Mouse (Mus musculus) kidney, embryonic 16.5 days (tissue): ENCODE results near the gene Atg4d. TPM values are rescaled to one million over a fixed set of nuclear protein-coding genes. Genes with fewer than 3 reads are reported as not detected.

Source experiments
- ATAC-seq: fragments of 200-750 bp; cut with Nextera tagmentation; 2 replicates; pipeline ENCODE4 v1.8.0; 2017; ENCODE audit warnings: moderate TSS enrichment; ENCODE audit not compliant: low FRiP score, low TSS enrichment
- H3K27ac ChIP-seq: fragments of 300-500 bp; sonication (generic); 2 replicates; pipeline ENCODE4 v1.5.1; 2014; ENCODE audit warnings: low read length
- H3K27me3 ChIP-seq: fragments of 300-500 bp; sonication (generic); 2 replicates; pipeline ENCODE4 v1.6.1; 2014; ENCODE audit warnings: low read length, control low read depth, mixed read lengths; ENCODE audit not compliant: insufficient read depth
- H3K36me3 ChIP-seq: fragments of 300-500 bp; sonication (generic); 2 replicates; pipeline ENCODE4 v1.6.1; 2014; ENCODE audit warnings: low read length, control low read depth, mixed read lengths; ENCODE audit not compliant: insufficient read depth
- H3K4me1 ChIP-seq: fragments of 300-500 bp; sonication (generic); 2 replicates; pipeline ENCODE4 v1.6.1; 2014; ENCODE audit warnings: low read length, control low read depth, mixed read lengths; ENCODE audit not compliant: insufficient read depth
- H3K4me2 ChIP-seq: fragments of 300-500 bp; sonication (generic); replicated peaks from 2 replicates; pipeline ENCODE4 v1.6.1; 2014; ENCODE audit warnings: low read depth, low read length
- H3K4me3 ChIP-seq: fragments of 300-500 bp; sonication (generic); 2 replicates; pipeline ENCODE4 v1.5.1; 2014; ENCODE audit warnings: mild to moderate bottlenecking, low read length
- H3K9ac ChIP-seq: fragments of 300-500 bp; sonication (generic); replicated peaks from 2 replicates; pipeline ENCODE4 v1.6.1; 2014; ENCODE audit warnings: low read length
- H3K9me3 ChIP-seq: fragments of 300-500 bp; sonication (generic); 2 replicates; pipeline ENCODE4 v1.6.1; 2016; ENCODE audit warnings: low read length, control low read depth
- WGBS: fragments of 180-500 bp; shearing (Covaris S2); extraction: QIAGEN DNeasy Blood & Tissue Kit; methylation state at CpG from one replicate; pipeline ENCODE4 v1.1.7; 2014; 5-methylcytosine and 5-hydroxymethylcytosine counted together
- polyA plus RNA-seq: library from polyadenylated mRNA; unstranded; fragments of >200 nt; fragmentation: Nextera tagmentation; extraction: Ambion mirVana; gene quantifications from 2 replicates; pipeline ENCODE4 v1.2.1, GENCODE M21; 2015

Atg4d gene
- polyA plus RNA-seq, 1 experiment from 2014 or later = 64.1 TPM

DNA sequence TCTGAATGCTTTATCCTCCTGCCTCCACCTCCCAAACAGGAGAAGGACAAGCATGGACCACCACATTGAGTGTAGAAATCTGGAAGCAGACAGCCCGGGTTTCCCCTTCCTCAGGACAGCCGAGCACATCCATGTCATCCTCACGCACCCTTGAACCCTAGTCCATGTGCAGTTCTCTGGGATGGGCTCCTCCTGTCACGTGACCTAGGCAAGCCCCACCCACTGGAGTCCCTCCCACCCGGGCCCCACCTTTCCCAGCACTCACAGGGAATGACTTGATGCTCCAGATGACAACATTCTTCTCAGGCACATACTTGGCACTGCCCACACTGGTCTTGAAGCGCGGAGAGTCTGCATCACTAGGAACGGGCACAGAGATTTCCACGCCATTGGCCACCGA lies 33.9 kb downstream of the Atg4d start:
- H3K9me3 ChIP-seq = no peaks in the 10 kb centered on the region
- no peak overlapping the region for H3K4me2 ChIP-seq
- ATAC-seq = 0 out of 2 replicates have a peak, but pooled peaks have one; percentile 39
- H3K4me1 ChIP-seq = no peaks in the 10 kb centered on the region
- H3K4me3 ChIP-seq = no peak overlapping the region
- 82% methylated on average over 10 of the region's 10 CpGs for WGBS
- H3K9ac ChIP-seq = no peak overlapping the region
- no peak overlapping the region for H3K27ac ChIP-seq
- H3K27me3 ChIP-seq = no peaks in the 10 kb centered on the region
- H3K36me3 ChIP-seq = 0 out of 2 replicates have a peak, but pooled peaks cover 4% of the 10 kb centered on the region

GRCm38 (mm10) chr9:21305065-21305464 lies 40.0 kb downstream of the Atg4d start:
- no peak overlapping the region for H3K4me2 ChIP-seq
- WGBS = 69% methylated on average over 7 of the region's 7 CpGs
- no peak overlapping the region for H3K9ac ChIP-seq
- no peak for ATAC-seq
- 0 out of 2 replicates have a peak, but pooled peaks cover 4% of the 10 kb centered on the region for H3K4me1 ChIP-seq
- no peaks in the 10 kb centered on the region for H3K36me3 ChIP-seq
- no peak overlapping the region for H3K27ac ChIP-seq
- no peak overlapping the region for H3K4me3 ChIP-seq
- no peaks in the 10 kb centered on the region for H3K27me3 ChIP-seq
- no peaks in the 10 kb centered on the region for H3K9me3 ChIP-seq

- H3K27ac ChIP-seq = no peak overlapping the region
- H3K9ac ChIP-seq = no peak overlapping the region
- WGBS = 46% methylated on average over 15 of the region's 15 CpGs
- peak; percentile 70 for ATAC-seq
- no peaks in the 10 kb centered on the region for H3K9me3 ChIP-seq
- H3K4me3 ChIP-seq = no peak overlapping the region
- peak overlapping the region; percentile 4 for H3K4me2 ChIP-seq
- no peaks in the 10 kb centered on the region for H3K36me3 ChIP-seq
- 0 out of 2 replicates have a peak, but pooled peaks cover 4% of the 10 kb centered on the region for H3K4me1 ChIP-seq
- H3K27me3 ChIP-seq = peaks cover 10% of the 10 kb centered on the region
Observed at GRCm38 (mm10) chr9:21309150-21309741, 44.2 kb downstream of the Atg4d start.

GRCm38 (mm10) chr9:21311695-21312094 lies 46.6 kb downstream of the Atg4d start:
- Histone ChIP-seq H3K27ac (no peak overlapping the region), H3K36me3 (no peaks in the 10 kb centered on the region), H3K4me3 (peak overlapping the region; percentile 46), H3K27me3 (peaks cover 10% of the 10 kb centered on the region), H3K9ac (peak overlapping the region; percentile 48), H3K4me2 (peak overlapping the region; percentile 46), H3K4me1 (0 out of 2 replicates have a peak, but pooled peaks cover 4% of the 10 kb centered on the region), H3K9me3 (no peaks in the 10 kb centered on the region)
- WGBS = 28% methylated on average over 7 of the region's 7 CpGs
- no peak for ATAC-seq

DNA sequence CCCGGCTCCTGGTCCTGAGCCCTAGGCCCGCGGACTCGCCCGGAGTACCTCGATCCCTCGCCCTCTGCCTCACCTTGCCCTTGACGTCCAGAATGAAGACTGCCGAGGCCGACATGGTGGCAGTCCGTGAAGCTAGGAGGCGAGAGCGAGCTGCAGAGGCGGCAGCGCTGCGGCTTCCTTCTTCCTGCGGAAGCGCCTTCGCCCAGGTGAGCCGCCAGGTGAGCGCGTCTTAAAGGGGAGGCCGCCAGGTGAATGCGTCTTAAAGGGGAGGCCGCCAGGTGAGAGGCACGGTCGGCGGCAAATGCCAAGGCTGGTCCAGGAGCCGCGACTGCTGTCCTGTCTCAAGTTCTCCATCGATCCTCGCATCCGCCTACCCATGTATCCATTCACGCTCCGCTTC lies 47.0 kb downstream of the Atg4d start, which contains the start of gene Ap1m2:
TSS of gene Ap1m2 (minus strand) at position 204 of the 400 bp plus-strand sequence.
- Histone ChIP-seq H3K27me3 (peaks cover 10% of the 10 kb centered on the region), H3K9ac (peak within 1 kb of the TSS; percentile 48), H3K27ac (no peak within 1 kb of the TSS), H3K4me2 (peak within 1 kb of the TSS; percentile 46), H3K9me3 (no peaks in the 10 kb centered on the region), H3K4me3 (peak within 1 kb of the TSS; percentile 46), H3K4me1 (0 out of 2 replicates have a peak, but pooled peaks cover 4% of the 10 kb centered on the region), H3K36me3 (no peaks in the 10 kb centered on the region)
- 9% methylated on average over 32 of the region's 35 CpGs for WGBS
- ATAC-seq = no peak

- H3K4me3 ChIP-seq = no peak overlapping the region
- H3K36me3 ChIP-seq = no peaks in the 10 kb centered on the region
- peaks cover 10% of the 10 kb centered on the region for H3K27me3 ChIP-seq
- H3K9ac ChIP-seq = no peak overlapping the region
- H3K4me1 ChIP-seq = 0 out of 2 replicates have a peak, but pooled peaks cover 4% of the 10 kb centered on the region
- WGBS = 7% methylated on average over 11 of the region's 11 CpGs
- ATAC-seq = peak; percentile 65; the same call in 1 of the 2 replicates
- H3K4me2 ChIP-seq = no peak overlapping the region
- no peak overlapping the region for H3K27ac ChIP-seq
- H3K9me3 ChIP-seq = no peaks in the 10 kb centered on the region
Observed at GRCm38 (mm10) chr9:21313394-21313793, 48.3 kb downstream of the Atg4d start.

DNA sequence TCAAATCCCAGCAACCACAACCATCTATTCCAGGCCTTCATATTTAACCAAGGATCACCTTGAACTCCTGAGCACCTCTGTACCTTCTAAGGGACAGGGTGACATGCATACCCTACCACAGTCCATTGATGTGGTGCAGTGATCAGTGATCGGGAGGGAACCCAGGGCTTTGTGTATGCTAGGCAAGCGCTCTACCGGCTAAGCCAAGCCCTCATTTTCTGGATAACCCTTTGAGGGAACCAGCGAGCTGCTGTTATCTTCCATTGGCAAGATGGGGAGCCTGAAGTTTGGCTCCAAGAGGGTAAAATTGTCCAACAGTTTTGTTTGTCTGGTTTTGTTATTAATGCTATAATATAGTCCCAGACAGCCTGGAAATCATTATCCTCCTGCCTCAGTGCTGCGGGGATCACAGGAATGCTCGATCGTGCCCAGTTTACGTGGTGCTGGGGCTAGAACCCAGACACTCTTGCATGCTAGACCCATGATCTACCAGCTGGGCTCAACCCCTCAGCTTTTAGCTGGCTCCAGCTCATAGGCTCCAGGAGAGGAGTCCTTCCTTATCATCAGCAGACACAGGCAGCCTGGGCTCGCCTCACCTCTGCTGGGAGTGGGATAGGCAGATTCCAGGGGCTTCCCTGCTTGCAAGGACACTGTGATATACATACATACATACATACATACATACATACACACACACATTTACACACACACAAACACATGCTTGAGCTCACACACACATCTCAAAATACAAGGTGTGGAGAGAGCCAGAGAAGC lies 49.5 kb downstream of the Atg4d start:
- 90% methylated on average over 9 of the region's 9 CpGs for WGBS

GRCm38 (mm10) chr9:21315421-21315820 lies 50.3 kb downstream of the Atg4d start:
- H3K4me3 ChIP-seq = no peak overlapping the region
- H3K36me3 ChIP-seq = no peaks in the 10 kb centered on the region
- no peak overlapping the region for H3K9ac ChIP-seq
- H3K27ac ChIP-seq = no peak overlapping the region
- 75% methylated on average over 5 of the region's 5 CpGs for whole genome bisulfite sequencing
- H3K27me3 ChIP-seq = peaks cover 10% of the 10 kb centered on the region
- no peaks in the 10 kb centered on the region for H3K9me3 ChIP-seq
- H3K4me1 ChIP-seq = peaks cover 3% of the 10 kb centered on the region
- H3K4me2 ChIP-seq = no peak overlapping the region
- no peak for ATAC-seq

More for the DNA sequence above, 49.5 kb downstream of the Atg4d start:
- Histone ChIP-seq H3K4me1 (0 out of 2 replicates have a peak, but pooled peaks cover 3% of the 10 kb centered on the region), H3K36me3 (no peaks in the 10 kb centered on the region), H3K27me3 (peaks cover 10% of the 10 kb centered on the region), H3K9me3 (no peaks in the 10 kb centered on the region), H3K27ac (no peak overlapping the region), H3K9ac (no peak overlapping the region), H3K4me2 (no peak overlapping the region), H3K4me3 (no peak overlapping the region)
- no peak for ATAC-seq

- no peak overlapping the region for H3K27ac ChIP-seq
- no peaks in the 10 kb centered on the region for H3K9me3 ChIP-seq
- H3K4me1 ChIP-seq = peaks cover 10% of the 10 kb centered on the region
- H3K4me2 ChIP-seq = no peak overlapping the region
- H3K9ac ChIP-seq = no peak overlapping the region
- no peak for ATAC-seq
- peaks cover 9% of the 10 kb centered on the region for H3K27me3 ChIP-seq
- 73% methylated on average over 7 of the region's 7 CpGs for WGBS
- H3K4me3 ChIP-seq = no peak overlapping the region
- no peaks in the 10 kb centered on the region for H3K36me3 ChIP-seq
Observed at GRCm38 (mm10) chr9:21316696-21317095, 51.6 kb downstream of the Atg4d start.

GRCm38 (mm10) chr9:21318792-21319191 lies 53.7 kb downstream of the Atg4d start:
- Histone ChIP-seq H3K4me3 (no peak overlapping the region), H3K4me2 (no peak overlapping the region), H3K27ac (no peak overlapping the region), H3K9ac (no peak overlapping the region), H3K4me1 (peaks cover 16% of the 10 kb centered on the region), H3K36me3 (no peaks in the 10 kb centered on the region), H3K9me3 (no peaks in the 10 kb centered on the region), H3K27me3 (no peaks in the 10 kb centered on the region)
- 90% methylated on average over 6 of the region's 6 CpGs for WGBS
- no peak for ATAC-seq
